Mouse (Mus musculus) G1E (cell line): ENCODE measurements around the gene Serf1.

ENCODE experiments used
- CTCF ChIP-seq: IDR thresholded peaks from 2 replicates; pipeline ENCODE4 v1.5.1; 2012; ENCODE audit warnings: low read depth, low read length, inconsistent platforms, mixed read lengths
- GATA1 ChIP-seq: IDR thresholded peaks from 2 replicates; pipeline ENCODE4 v1.6.1; 2012; ENCODE audit warnings: borderline replicate concordance, low read length, inconsistent platforms, mixed read lengths
- POLR2AphosphoS5 ChIP-seq: IDR thresholded peaks from 2 replicates; pipeline ENCODE4 v1.6.1; 2012; ENCODE audit warnings: low read depth, low read length, inconsistent platforms; ENCODE audit not compliant: insufficient replicate concordance
- TAL1 ChIP-seq: conservative IDR thresholded peaks from 2 replicates; pipeline ENCODE4 v1.6.1; 2012; ENCODE audit warnings: low read depth, low read length, inconsistent platforms, mixed read lengths

- no peak for TF ChIP-seq CTCF
- TF ChIP-seq GATA1: no peak
- TF ChIP-seq POLR2AphosphoS5: no peak
- no peak for TF ChIP-seq TAL1
Measured at GRCm38 (mm10) chr13:100103052-100103658, 4.7 kb upstream of the Serf1 start.
